Mouse (Mus musculus) heart, embryonic 13.5 days (tissue): Measurements from ENCODE around the gene D10Wsu102e. TPM values are rescaled to one million over a fixed set of nuclear protein-coding genes. Genes with fewer than 3 reads are reported as not detected.

Experiments
- polyA plus RNA-seq: library from polyadenylated mRNA; unstranded; fragments of >200 nt; fragmentation: Nextera tagmentation; extraction: Ambion mirVana; gene quantifications from 2 replicates; pipeline ENCODE4 v1.2.1, GENCODE M21; 2015

Gene D10Wsu102e
- polyA plus RNA-seq, 1 experiment from 2014 or later, result 0.40 TPM

Other genes starting within 250 kb of the D10Wsu102e start
- 0.61 and 0.62 TPM in 2 replicates for gene Slc41a2, start 22.3 kb upstream of the D10Wsu102e start, polyA plus RNA-seq
- gene Aldh1l2, start 173.9 kb downstream of the D10Wsu102e start, polyA plus RNA-seq, result 9.1 and 10.4 TPM in 2 replicates
- 22.0 and 23.9 TPM in 2 replicates for gene Washc4, start 183.5 kb downstream of the D10Wsu102e start, polyA plus RNA-seq